ENCODE assay signal across 15 mouse cellular contexts in genomic region chr10:90859665-90860523, GRCm38 (mm10).
DNase-seq lines count a peak whose midpoint lies in the region; ATAC-seq lines count a peak whose summit lies in the region.
"Had no signal": no experiment of that assay in that cellular context is flagged by ENCODE, and none has a peak within 500 bp of the region (broad histone marks: within the 10 kb centered on the region; RNA-seq: fewer than 3 reads in every experiment).

No protein-coding gene starts in this region.

- ATAC-seq in common myeloid progenitor, adult 5-6 weeks (replicated peaks; ENCODE audit: low read depth, poor library complexity, severe bottlenecking), result peak; percentile 71
- ATAC-seq in granulocyte monocyte progenitor cell, adult 5-6 weeks (replicated peaks; ENCODE audit: poor library complexity, severe bottlenecking), result peak; percentile 68
- ATAC-seq in forebrain, embryonic 11.5 days (replicated peaks; ENCODE audit: low FRiP score), result no peak
- ATAC-seq: forebrain, embryonic 16.5 days; intestine, embryonic 16.5 days had no signal

- H3K9ac ChIP-seq in forebrain, embryonic 11.5 days (ENCODE audit: low read length), result no peak overlapping the region
- H3K9ac ChIP-seq: embryonic facial prominence, embryonic 15.5 days; lung, embryonic 15.5 days had no signal

- no peak overlapping the region for H3K27ac ChIP-seq in forebrain, embryonic 11.5 days (ENCODE audit: low read depth, low read length)
- H3K27ac ChIP-seq: embryonic facial prominence, embryonic 15.5 days; lung, embryonic 15.5 days had no signal

- no peaks in the 10 kb centered on the region for H3K27me3 ChIP-seq in forebrain, embryonic 11.5 days (ENCODE audit: control insufficient read depth, insufficient read depth, low read length)
- H3K27me3 ChIP-seq: embryonic facial prominence, embryonic 15.5 days; lung, embryonic 15.5 days had no signal

- H3K4me1 ChIP-seq in forebrain, embryonic 11.5 days (replicated peaks; ENCODE audit: control insufficient read depth, insufficient read depth, low read length), result 0 out of 2 replicates have a peak, but pooled peaks cover 3% of the 10 kb centered on the region
- H3K4me1 ChIP-seq: embryonic facial prominence, embryonic 15.5 days; lung, embryonic 15.5 days had no signal

- no peaks in the 10 kb centered on the region for H3K36me3 ChIP-seq in forebrain, embryonic 11.5 days (ENCODE audit: control insufficient read depth, insufficient read depth, low read length)
- H3K36me3 ChIP-seq: embryonic facial prominence, embryonic 15.5 days; lung, embryonic 15.5 days had no signal

- H3K4me2 ChIP-seq in forebrain, embryonic 11.5 days (ENCODE audit: low read depth, low read length, severe bottlenecking), result no peak overlapping the region
- H3K4me2 ChIP-seq: embryonic facial prominence, embryonic 15.5 days; lung, embryonic 15.5 days had no signal

- WGBS in forebrain, embryonic 11.5 days, result 88% methylated on average over 19 of the region's 19 CpGs

- DNase-seq in layer of hippocampus, postnatal 36 days, result peak; percentile 78 to 79
- DNase-seq in right cerebral cortex, adult 2 months (ENCODE audit: low spot score in 2 of 2), result peak; percentile 79 to 89
- no peak for DNase-seq in adrenal gland, adult 2 months
- DNase-seq in cerebellum, adult 11-12 months, result no peak
- no peak for DNase-seq in forebrain, embryonic 11.5 days (ENCODE audit: low spot score)
- no peak for DNase-seq in gastrocnemius, postnatal 10 days
- DNase-seq: kidney, postnatal 14 days; thymus, adult 18-20 months had no signal

- no peak overlapping the region for H3K4me3 ChIP-seq in forebrain, embryonic 11.5 days (ENCODE audit: low read depth, low read length)
- H3K4me3 ChIP-seq: embryonic facial prominence, embryonic 15.5 days; lung, embryonic 15.5 days; myocyte had no signal

- H3K9me3 ChIP-seq in forebrain, embryonic 11.5 days (ENCODE audit: control insufficient read depth, low read length), result no peaks in the 10 kb centered on the region
- H3K9me3 ChIP-seq: embryonic facial prominence, embryonic 15.5 days; lung, embryonic 15.5 days had no signal

Comparison
In these comparisons a context has a peak if more than half of its experiments do, and no peak if none do; other contexts are left out.
1. DNase-seq: peak in layer of hippocampus, postnatal 36 days (2 of 2) and right cerebral cortex, adult 2 months (2 of 2); none in adrenal gland, adult 2 months (single experiment), cerebellum, adult 11-12 months (single experiment), forebrain, embryonic 11.5 days (single experiment) and gastrocnemius, postnatal 10 days (single experiment).